ENCODE assay signal across 8 mouse cellular contexts in the genomic region with DNA sequence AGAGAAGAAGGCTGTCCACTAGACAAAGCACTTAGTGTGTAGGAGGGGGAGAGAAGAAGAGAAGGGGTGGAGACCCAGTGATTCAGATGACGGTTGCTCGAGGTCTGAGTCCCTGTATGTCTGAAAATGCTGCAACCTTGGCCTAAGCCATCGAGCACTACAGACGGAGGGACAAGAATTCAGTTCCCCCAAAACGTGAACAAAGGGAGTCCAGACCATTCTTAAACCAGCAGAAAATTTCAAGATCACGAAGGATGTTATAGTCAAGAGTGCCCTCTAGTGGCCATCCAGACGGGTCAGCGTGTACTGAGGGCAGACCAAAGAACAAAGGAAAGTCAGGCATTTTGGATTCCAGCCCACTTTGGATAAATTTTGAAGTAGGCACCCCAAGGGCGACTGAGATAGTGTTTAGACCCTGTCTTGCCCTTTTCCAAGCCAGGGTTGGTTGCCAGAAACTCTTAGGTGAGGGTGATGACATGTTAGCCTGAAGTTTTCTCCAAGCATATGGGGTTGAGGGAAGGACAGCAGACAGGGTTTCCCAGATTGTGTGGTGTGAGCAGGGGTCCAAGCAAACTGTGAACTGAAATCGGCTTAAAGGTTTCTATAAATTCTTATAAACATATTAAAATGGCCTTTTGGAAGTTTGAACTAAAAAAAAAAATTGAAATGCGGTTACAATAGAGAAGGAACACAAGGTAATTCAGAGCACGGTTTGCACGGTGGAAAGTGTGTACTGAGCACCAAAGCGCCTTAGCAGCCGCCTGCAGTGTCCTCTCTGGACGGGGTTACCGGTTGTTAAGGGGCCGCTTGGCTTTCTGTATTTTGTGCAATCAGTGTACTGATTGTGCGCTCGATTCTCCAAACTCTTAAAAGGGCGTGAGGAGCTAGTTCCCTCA. TPM values are rescaled to one million over a fixed set of nuclear protein-coding genes. Genes with fewer than 3 reads are reported as not detected.
DNase-seq lines count a peak whose midpoint lies in the region; ATAC-seq and TF ChIP-seq lines count a peak whose summit lies in the region.

No protein-coding gene starts in this region.

- no peaks in the 10 kb centered on the region for H3K9me3 ChIP-seq in forebrain, embryonic 15.5 days
- H3K9me3 ChIP-seq in lung, postnatal 0 days (ENCODE audit: low read length): no peaks in the 10 kb centered on the region

- peak overlapping the region; percentile 62 for H3K4me3 ChIP-seq in forebrain, embryonic 15.5 days
- peak overlapping the region; percentile 67 for H3K4me3 ChIP-seq in layer of hippocampus, adult 2 months
- peak overlapping the region; percentile 47 for H3K4me3 ChIP-seq in lung, postnatal 0 days (ENCODE audit: low read depth, low read length)

- peak overlapping the region; percentile 70 for H3K9ac ChIP-seq in forebrain, embryonic 15.5 days (replicated peaks)
- H3K9ac ChIP-seq in lung, postnatal 0 days (replicated peaks; ENCODE audit: low read depth): no peak overlapping the region; the same call in 1 of the 2 replicates

- peaks cover 26% of the 10 kb centered on the region for H3K4me1 ChIP-seq in forebrain, embryonic 15.5 days
- H3K4me1 ChIP-seq in lung, postnatal 0 days (ENCODE audit: insufficient read depth, low read depth, low read length): no peaks in the 10 kb centered on the region

- under 1% methylated on average over 21 of the region's 21 CpGs for WGBS in forebrain, embryonic 15.5 days
- WGBS in lung, postnatal 0 days: 1% methylated on average over 21 of the region's 21 CpGs

- peak; percentile 84 for ATAC-seq in forebrain, embryonic 15.5 days (replicated peaks)
- peak; percentile 81 for ATAC-seq in lung, postnatal 0 days

- DNase-seq in NIH3T3 (ENCODE audit: low read depth): peak; percentile 91
- DNase-seq in cerebellum, adult 18-20 months: peak; percentile 81 to 82
- DNase-seq in heart, postnatal 36 days: peak; percentile 71 to 77
- DNase-seq in layer of hippocampus, adult 2 months (ENCODE audit: low spot score in 2 of 2): peak; percentile 76 to 79
- peak; percentile 95 for DNase-seq in lung, postnatal 0 days (ENCODE audit: low spot score)
- peak; percentile 63 for DNase-seq in ovary, postnatal 36 days (ENCODE audit: low spot score)
- peak; percentile 63 to 75 for DNase-seq in urinary bladder, postnatal 4 days (ENCODE audit: low spot score in 2 of 2)

- intact Hi-C loops in heart, postnatal 36 days (cut with DNase I): loop anchor here (1.0 kb wide), 2 partner anchors 16 to 20 kb away; partner anchors contain the start of gene Hist1h4k

- H3K4me2 ChIP-seq in forebrain, embryonic 15.5 days (replicated peaks): peak overlapping the region; percentile 59
- H3K4me2 ChIP-seq in lung, postnatal 0 days (replicated peaks; ENCODE audit: low read depth, low read length): peak overlapping the region; percentile 61

- no peak for TF ChIP-seq EP300 in lung, postnatal 0 days (IDR thresholded peaks at IDR 0.05)

- peak overlapping the region; percentile 99 for H3K27ac ChIP-seq in forebrain, embryonic 15.5 days (replicated peaks)
- peak overlapping the region; percentile 84 for H3K27ac ChIP-seq in layer of hippocampus, adult 2 months
- H3K27ac ChIP-seq in lung, postnatal 0 days (ENCODE audit: low read length): 0 out of 2 replicates have a peak overlapping the region, but pooled peaks have one; percentile 4

- H3K27me3 ChIP-seq in forebrain, embryonic 15.5 days: no peaks in the 10 kb centered on the region
- no peaks in the 10 kb centered on the region for H3K27me3 ChIP-seq in lung, postnatal 0 days (replicated peaks; ENCODE audit: insufficient read depth, low read length)

- H3K36me3 ChIP-seq in forebrain, embryonic 15.5 days: no peaks in the 10 kb centered on the region
- no peaks in the 10 kb centered on the region for H3K36me3 ChIP-seq in lung, postnatal 0 days (ENCODE audit: insufficient read depth, low read length)

- TF ChIP-seq CTCF in layer of hippocampus, adult 2 months (conservative IDR thresholded peaks at IDR 0.05): peak; percentile 90
- peak; percentile 92 for TF ChIP-seq CTCF in lung, postnatal 0 days (IDR thresholded peaks at IDR 0.05)

RNA-seq across cellular contexts. Expression of gene Hist1h4j, which starts 0.6 kb away (rescaled TPM):
- 0.83 and 1.5 TPM in 2 replicates for polyA plus RNA-seq in forebrain, embryonic 15.5 days (2015; fragmentation: Nextera tagmentation; extraction: Ambion mirVana)
- total RNA-seq in heart, postnatal 36 days (2021): 1 to 10 TPM; 3.6 to 4.6 TPM
- total RNA-seq in layer of hippocampus, adult 2 months (2021): 10 to 100 TPM; 16.7 to 19.3 TPM
- polyA plus RNA-seq in lung, postnatal 0 days (2015; fragmentation: Nextera tagmentation; extraction: Ambion mirVana): not detected in 2 replicates

RNA-seq across cellular contexts. Expression of gene Hist1h2bm, which starts 12.4 kb away (rescaled TPM):
- polyA plus RNA-seq in forebrain, embryonic 15.5 days (2015; fragmentation: Nextera tagmentation; extraction: Ambion mirVana): 2.1 and 2.6 TPM in 2 replicates
- 1 to 10 TPM; 4.9 to 5.1 TPM for total RNA-seq in heart, postnatal 36 days (2021)
- total RNA-seq in layer of hippocampus, adult 2 months (2021): 1 to 10 TPM; 4.2 to 8.2 TPM
- polyA plus RNA-seq in lung, postnatal 0 days (2015; fragmentation: Nextera tagmentation; extraction: Ambion mirVana): 0.66 and 0.67 TPM in 2 replicates

RNA-seq across cellular contexts. Expression of gene Hist1h4k, which starts 16.0 kb away (rescaled TPM):
- 2.3 and 3.3 TPM in 2 replicates for polyA plus RNA-seq in forebrain, embryonic 15.5 days (2015; fragmentation: Nextera tagmentation; extraction: Ambion mirVana)
- 10 to 100 TPM; 52.5 to 54.1 TPM for total RNA-seq in heart, postnatal 36 days (2021)
- total RNA-seq in layer of hippocampus, adult 2 months (2021): 100 to 1,000 TPM; 269 to 298 TPM
- 0.84 and 0.89 TPM in 2 replicates for polyA plus RNA-seq in lung, postnatal 0 days (2015; fragmentation: Nextera tagmentation; extraction: Ambion mirVana)

RNA-seq across cellular contexts. Expression of gene Hist1h3h, which starts 16.8 kb away (rescaled TPM):
- polyA plus RNA-seq in forebrain, embryonic 15.5 days (2015; fragmentation: Nextera tagmentation; extraction: Ambion mirVana): 10.8 and 11.6 TPM in 2 replicates
- total RNA-seq in heart, postnatal 36 days (2021): 10 to 100 TPM; 22.0 to 36.5 TPM
- 10 to 100 TPM; 51.3 to 58.2 TPM for total RNA-seq in layer of hippocampus, adult 2 months (2021)
- polyA plus RNA-seq in lung, postnatal 0 days (2015; fragmentation: Nextera tagmentation; extraction: Ambion mirVana): 2.0 TPM in 1 of 2 replicates, not detected in the other

RNA-seq across cellular contexts. Expression of gene Hist1h2ai, which starts 18.0 kb away (rescaled TPM):
- polyA plus RNA-seq in forebrain, embryonic 15.5 days (2015; fragmentation: Nextera tagmentation; extraction: Ambion mirVana): 10.1 and 26.0 TPM in 2 replicates
- 10 to 100 TPM; 28.5 to 39.8 TPM for total RNA-seq in heart, postnatal 36 days (2021)
- 10 to 100 TPM; 27.6 to 54.9 TPM for total RNA-seq in layer of hippocampus, adult 2 months (2021)
- 5.4 TPM in 1 of 2 replicates, not detected in the other for polyA plus RNA-seq in lung, postnatal 0 days (2015; fragmentation: Nextera tagmentation; extraction: Ambion mirVana)

Comparison
In these comparisons a context has a peak if more than half of its experiments do, and no peak if none do; other contexts are left out.
1. Peak in every context shown above with its lines: DNase-seq, ATAC-seq, H3K4me3 ChIP-seq and H3K27ac ChIP-seq.
2. H3K27ac ChIP-seq: peak in every context shown above with its lines; median percentile 99 in forebrain, embryonic 15.5 days; 84 in layer of hippocampus, adult 2 months; 4 in lung, postnatal 0 days.
3. RNA of gene Hist1h4k, which starts 16.0 kb away (total RNA-seq): 269 to 298 TPM in layer of hippocampus, adult 2 months; 52.5 to 54.1 TPM in heart, postnatal 36 days; every median in the first group is over 4 times any median in the second.